Mouse (Mus musculus) forebrain, embryonic 16.5 days (tissue): ENCODE measurements at regions not wholly inside any gene's neighbourhood (a gene's known extent, or its start where the extent isn't known, plus 50 kb on each side); places are given as distances from the start of the nearest gene placed in this dataset.

Experiments
- ATAC-seq: fragments of 200-750 bp; cut with Nextera tagmentation; 2 replicates; pipeline ENCODE4 v1.8.0; 2017; ENCODE audit warnings: mild to moderate bottlenecking, moderate library complexity
- H3K27ac ChIP-seq: fragments of 300-500 bp; sonication (generic); 2 replicates; pipeline ENCODE4 v1.5.1; 2014; ENCODE audit warnings: low read length, control low read depth
- H3K27me3 ChIP-seq: fragments of 300-500 bp; sonication (generic); replicated peaks from 2 replicates; pipeline ENCODE4 v1.6.1; 2014; ENCODE audit warnings: low read length; ENCODE audit not compliant: control insufficient read depth, insufficient read depth
- H3K36me3 ChIP-seq: fragments of 300-500 bp; sonication (generic); 2 replicates; pipeline ENCODE4 v1.6.1; 2014; ENCODE audit not compliant: control insufficient read depth, insufficient read depth
- H3K4me1 ChIP-seq: fragments of 300-500 bp; sonication (generic); replicated peaks from 2 replicates; pipeline ENCODE4 v1.6.1; 2014; ENCODE audit warnings: low read length; ENCODE audit not compliant: control insufficient read depth, insufficient read depth
- H3K4me2 ChIP-seq: fragments of 300-500 bp; sonication (generic); 2 replicates; pipeline ENCODE4 v1.6.1; 2014; ENCODE audit warnings: mild to moderate bottlenecking, low read length, control low read depth
- H3K4me3 ChIP-seq: fragments of 300-500 bp; sonication (generic); replicated peaks from 2 replicates; pipeline ENCODE4 v1.5.1; 2014; ENCODE audit warnings: mild to moderate bottlenecking, low read length, control low read depth
- H3K9ac ChIP-seq: fragments of 300-500 bp; sonication (generic); replicated peaks from 2 replicates; pipeline ENCODE4 v1.6.1; 2014; ENCODE audit warnings: low read depth, low read length, control low read depth
- H3K9me3 ChIP-seq: fragments of 300-500 bp; sonication (generic); 2 replicates; pipeline ENCODE4 v1.6.1; 2016; ENCODE audit warnings: low read length; ENCODE audit not compliant: control insufficient read depth
- WGBS: fragments of 180-500 bp; shearing (Covaris S2); extraction: QIAGEN DNeasy Blood & Tissue Kit; methylation state at CpG from one replicate; pipeline ENCODE4 v1.1.7; 2014; 5-methylcytosine and 5-hydroxymethylcytosine counted together

- Histone ChIP-seq H3K4me3 (no peak overlapping the region), H3K4me2 (no peak overlapping the region), H3K9me3 (no peaks in the 10 kb centered on the region), H3K4me1 (no peaks in the 10 kb centered on the region), H3K27me3 (no peaks in the 10 kb centered on the region), H3K27ac (0 out of 2 replicates have a peak overlapping the region, but pooled peaks have one; percentile 39), H3K36me3 (no peaks in the 10 kb centered on the region), H3K9ac (no peak overlapping the region)
- whole genome bisulfite sequencing, result 75% methylated on average over 3 of the region's 3 CpGs
- ATAC-seq, result no peak
These were observed 756.9 kb upstream of the Dppa4 start for GRCm38 (mm10) chr16:47526613-47527012.

DNA sequence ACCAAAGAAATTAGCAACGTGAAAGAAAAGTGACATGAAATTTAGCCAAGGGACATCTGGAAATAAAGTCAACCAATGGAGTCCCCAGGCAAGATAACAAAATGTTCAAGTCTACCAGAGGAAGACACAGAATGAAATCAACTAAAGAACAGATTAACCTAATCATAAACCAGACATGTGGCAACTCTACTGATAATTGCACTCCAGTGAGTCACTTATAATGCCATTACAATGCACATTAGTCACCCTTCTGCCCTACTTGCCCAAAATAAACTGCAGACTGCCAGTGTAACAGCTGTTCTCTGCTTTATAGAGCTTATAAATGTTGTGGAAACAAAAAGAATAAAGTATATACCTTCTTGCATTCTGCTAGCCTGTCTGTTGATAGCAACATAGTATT is 747.0 kb upstream of the Dppa4 start:
- 75% methylated on average over 1 of the region's 1 CpGs for WGBS
- Histone ChIP-seq H3K4me2 (no peak overlapping the region), H3K4me3 (no peak overlapping the region), H3K27me3 (no peaks in the 10 kb centered on the region), H3K36me3 (no peaks in the 10 kb centered on the region), H3K9ac (no peak overlapping the region), H3K4me1 (no peaks in the 10 kb centered on the region), H3K9me3 (no peaks in the 10 kb centered on the region), H3K27ac (no peak overlapping the region)
- no peak for ATAC-seq

DNA sequence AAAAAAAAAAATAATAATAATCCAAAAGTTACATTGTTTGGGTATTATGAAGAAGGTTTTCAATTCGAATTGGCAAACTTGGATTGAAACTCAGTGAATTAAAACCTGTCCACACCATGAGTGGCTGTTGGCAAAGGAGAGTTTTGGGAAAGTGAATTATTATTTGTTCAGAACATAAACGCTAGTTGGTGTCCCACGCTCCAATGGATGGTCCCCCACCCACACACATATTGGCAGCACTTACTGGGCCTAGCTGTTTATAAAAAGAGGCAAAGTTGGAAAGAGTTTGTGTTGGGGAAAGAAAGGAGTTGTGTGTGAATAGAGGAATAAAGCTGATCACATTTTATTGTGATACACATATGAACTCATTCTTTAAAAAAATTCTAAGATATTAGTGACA is 732.4 kb upstream of the Dppa4 start:
- WGBS, result 80% methylated on average over 3 of the region's 3 CpGs
- Histone ChIP-seq H3K9me3 (no peaks in the 10 kb centered on the region), H3K27me3 (no peaks in the 10 kb centered on the region), H3K9ac (no peak overlapping the region), H3K4me2 (no peak overlapping the region), H3K4me3 (no peak overlapping the region), H3K36me3 (no peaks in the 10 kb centered on the region), H3K27ac (no peak overlapping the region), H3K4me1 (no peaks in the 10 kb centered on the region)
- no peak for ATAC-seq

GRCm38 (mm10) chr16:47568051-47568450 is 715.5 kb upstream of the Dppa4 start:
- Histone ChIP-seq H3K27me3 (no peaks in the 10 kb centered on the region), H3K27ac (no peak overlapping the region), H3K4me2 (no peak overlapping the region), H3K4me1 (no peaks in the 10 kb centered on the region), H3K4me3 (no peak overlapping the region), H3K9ac (no peak overlapping the region), H3K9me3 (no peaks in the 10 kb centered on the region), H3K36me3 (no peaks in the 10 kb centered on the region)
- WGBS, result 96% methylated on average over 2 of the region's 2 CpGs
- no peak for ATAC-seq

GRCm38 (mm10) chr16:47599476-47599875 is 684.1 kb upstream of the Dppa4 start:
- H3K27ac ChIP-seq, result no peak overlapping the region
- no peak overlapping the region for H3K4me2 ChIP-seq
- no peaks in the 10 kb centered on the region for H3K36me3 ChIP-seq
- 0 out of 2 replicates have a peak, but pooled peaks cover 2% of the 10 kb centered on the region for H3K9me3 ChIP-seq
- peak; percentile 54 for ATAC-seq
- H3K9ac ChIP-seq, result no peak overlapping the region
- no peak overlapping the region for H3K4me3 ChIP-seq
- H3K4me1 ChIP-seq, result no peaks in the 10 kb centered on the region
- H3K27me3 ChIP-seq, result no peaks in the 10 kb centered on the region
